Mouse (Mus musculus) layer of hippocampus, adult 9-11 months (tissue): ENCODE data around the gene Trappc6a.

ENCODE experiments used
- DNase-seq: peaks from one replicate; pipeline ENCODE4 v3.0.0; 2022

The Trappc6a gene

DNA sequence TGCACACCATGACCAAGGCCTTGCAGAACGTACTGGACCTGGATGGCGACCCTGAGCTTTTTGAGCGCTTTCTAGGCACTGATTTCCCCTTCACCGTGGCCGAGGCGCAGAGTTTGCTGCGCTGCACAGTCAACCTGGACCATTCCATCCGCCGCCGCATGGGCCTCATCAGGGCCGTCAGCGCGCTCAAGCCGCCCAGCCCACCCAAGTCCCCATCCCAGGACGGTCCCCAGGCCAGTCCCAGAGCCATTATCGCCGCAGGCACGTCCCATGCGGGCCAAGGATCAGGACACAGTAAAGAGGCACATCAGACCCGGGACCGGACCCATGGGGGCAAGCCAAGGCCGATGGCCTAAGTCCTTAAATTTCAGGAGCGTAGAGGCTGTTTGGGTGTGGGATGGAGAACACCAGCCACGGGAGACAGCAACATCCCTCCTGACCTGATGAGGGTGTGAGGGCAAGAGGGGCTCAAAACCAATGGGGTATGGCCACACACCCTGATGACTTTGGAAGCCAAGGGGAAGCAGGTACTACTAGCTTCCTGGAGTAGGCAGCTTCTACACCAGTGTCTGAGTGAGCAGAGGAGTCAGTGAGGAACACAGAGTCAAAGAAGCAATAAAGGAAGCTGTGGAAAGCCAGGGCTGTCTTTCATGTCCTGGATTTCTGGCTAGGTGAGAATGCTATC lies 16.4 kb downstream of the Trappc6a start:
- no peak for DNase-seq

DNA sequence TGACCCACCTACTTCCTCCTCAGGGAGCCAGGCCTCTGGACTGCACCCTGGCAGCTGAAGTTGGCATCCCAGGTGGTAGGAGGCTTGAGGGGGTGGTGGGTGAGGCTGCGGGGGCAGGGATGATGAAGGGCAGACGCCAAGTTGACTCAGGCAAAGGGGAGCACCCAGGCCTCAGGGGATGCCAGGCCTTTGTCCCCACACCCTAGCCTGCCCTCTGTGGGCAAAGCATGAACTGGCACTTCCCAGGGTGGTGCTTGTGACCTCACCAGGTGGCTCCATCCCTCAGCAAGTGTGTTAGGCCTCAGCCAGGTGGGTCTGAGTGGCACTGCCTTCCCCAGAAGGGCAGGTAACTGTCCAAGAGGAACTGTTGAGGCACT lies 16.9 kb downstream of the Trappc6a start:
- no peak for DNase-seq

DNA sequence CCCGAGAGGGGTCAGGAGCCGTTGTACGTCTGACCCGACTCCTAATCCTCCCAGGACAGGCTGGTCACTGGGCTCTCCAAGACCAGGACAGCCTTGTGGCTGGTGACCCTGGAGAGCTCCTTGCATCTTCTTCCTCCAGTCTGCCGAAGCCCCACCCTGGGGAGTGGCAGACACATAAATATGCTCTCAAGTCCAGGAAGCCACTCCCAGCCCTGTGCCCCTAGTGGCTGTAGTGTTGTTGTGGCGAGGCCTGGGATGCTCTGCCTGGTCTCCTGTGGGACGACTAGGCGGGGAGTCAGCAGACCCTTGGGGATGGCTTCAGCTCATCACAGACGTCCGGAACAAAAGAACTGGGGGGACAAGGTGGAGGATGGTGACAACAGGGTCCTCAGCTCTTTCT lies 22.9 kb downstream of the Trappc6a start:
- no peak for DNase-seq

DNA sequence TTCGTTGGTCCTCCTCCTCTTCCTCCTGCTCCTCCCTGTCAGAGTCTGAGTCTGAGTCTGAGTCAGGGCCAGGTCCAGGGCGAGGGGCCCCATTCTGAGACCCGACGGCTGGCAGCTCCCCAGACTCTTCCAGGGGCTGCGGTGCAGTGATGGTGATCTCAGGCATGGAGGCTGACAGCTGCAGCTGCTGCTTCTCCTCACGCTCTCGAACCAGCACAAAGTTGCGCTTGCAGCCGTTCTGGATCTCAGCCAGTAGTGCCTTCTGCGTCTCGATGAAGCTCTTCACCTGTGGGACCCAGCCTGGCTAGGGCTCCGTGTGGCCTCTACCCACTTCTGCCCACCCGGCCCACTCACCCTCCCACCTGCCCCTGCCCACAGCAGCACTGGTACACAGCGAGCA lies 24.0 kb downstream of the Trappc6a start:
- no peak for DNase-seq

DNA sequence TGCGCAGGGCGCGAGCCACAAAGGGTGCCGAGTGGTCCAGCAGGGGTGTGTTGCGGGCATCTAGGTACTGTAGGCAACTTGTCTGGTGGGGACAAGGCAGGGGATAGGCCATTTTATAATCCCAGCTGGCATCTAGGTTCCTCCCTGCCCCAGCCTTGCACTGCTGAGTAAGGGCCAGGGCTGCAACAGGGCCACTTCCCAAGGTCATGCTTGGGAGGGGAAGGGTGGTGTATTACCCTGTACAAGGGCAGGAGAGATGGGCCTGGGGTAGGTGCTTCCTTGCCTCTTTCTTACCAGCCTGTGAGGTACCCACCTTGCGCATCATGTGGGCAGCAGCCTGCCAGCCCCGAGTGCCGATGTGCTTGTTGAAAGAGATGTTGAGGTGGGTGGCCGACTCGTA lies 26.5 kb downstream of the Trappc6a start:
- no peak for DNase-seq

DNA sequence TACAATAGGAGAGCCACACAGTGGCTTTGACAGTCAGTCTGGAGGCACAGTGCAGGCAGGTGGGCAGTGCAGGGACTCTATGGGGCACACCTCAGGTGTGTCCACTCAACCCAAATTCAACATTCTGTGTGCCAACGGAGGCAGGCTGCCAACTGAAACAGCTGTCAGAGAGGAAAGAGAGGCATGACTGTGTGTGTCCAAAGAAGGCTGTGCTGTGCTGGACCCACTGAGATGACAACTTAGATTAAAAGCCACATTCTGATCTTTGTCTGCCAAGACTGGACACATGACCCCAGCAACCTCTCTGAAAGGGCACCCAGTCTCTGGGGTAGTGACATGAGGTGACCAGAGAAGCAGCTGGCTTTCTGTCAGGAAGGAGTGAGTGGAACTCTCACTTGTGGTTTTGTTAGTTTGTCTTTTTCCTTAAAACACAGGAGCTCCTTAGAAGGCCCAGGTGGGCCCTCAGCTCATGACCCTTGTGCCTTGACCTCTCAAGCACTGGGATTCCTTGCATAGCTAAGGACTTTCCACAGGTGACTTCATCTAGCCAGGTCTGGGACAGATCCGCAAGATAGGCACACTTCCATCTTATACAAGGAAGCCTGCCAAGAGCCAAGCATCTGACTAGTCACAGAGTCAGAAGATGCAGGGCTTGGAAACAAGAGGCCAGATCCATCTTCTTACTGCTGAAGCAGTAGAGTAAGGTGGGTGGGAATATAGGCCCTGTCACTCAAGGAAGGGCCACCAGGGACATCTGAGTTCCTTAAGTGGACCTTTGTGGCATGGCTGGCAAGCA lies 32.8 kb downstream of the Trappc6a start:
- no peak for DNase-seq

DNA sequence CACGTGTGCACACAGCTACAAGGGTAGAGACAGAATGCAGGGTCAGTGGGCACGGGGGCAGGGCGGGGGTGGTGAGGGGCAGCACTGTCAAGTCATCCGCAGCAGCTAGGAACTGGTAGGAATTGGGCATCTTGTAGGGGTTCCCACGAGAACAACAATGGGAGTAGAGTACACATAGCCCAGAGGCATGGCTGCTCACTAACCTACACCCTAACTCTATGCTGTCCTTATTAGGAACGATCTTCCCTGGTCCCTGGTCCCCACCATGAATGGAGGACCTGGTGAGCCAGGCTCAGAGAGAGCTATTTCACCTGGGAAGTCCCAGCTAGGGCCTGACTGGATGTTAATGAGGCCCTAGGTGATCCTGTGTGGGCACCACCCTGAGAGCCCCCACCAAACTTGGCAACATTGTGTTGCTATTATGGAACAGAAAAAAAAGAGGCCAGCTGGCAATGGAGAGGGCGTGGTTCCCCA lies 33.5 kb downstream of the Trappc6a start:
- no peak for DNase-seq

DNA sequence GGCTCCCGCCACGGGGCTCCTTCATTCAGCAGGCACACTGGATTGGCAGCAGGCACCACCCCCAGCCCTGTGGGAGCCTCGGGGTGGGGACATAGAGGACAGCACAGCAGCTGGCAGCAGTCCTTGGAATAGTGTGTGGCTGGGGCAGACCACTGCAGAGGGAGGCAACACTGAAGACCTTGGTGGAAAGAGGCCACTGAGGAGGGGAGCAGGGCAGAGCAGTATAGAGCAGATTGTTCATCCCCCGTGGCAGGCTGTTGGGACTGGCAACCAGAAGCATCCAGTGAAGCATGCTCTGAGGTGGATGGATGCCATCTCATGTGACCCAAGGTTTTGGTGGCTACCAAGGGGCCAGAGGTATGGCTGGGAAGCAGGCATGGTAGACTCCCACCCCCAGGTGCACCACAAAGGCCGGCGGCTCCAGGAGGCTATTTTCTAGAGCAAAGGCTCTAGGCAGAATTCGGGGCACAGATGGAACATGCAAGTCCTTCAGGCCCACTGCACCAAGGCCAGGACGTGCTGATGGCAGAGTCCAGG lies 34.0 kb downstream of the Trappc6a start:
- DNase-seq = peak; percentile 41

DNA sequence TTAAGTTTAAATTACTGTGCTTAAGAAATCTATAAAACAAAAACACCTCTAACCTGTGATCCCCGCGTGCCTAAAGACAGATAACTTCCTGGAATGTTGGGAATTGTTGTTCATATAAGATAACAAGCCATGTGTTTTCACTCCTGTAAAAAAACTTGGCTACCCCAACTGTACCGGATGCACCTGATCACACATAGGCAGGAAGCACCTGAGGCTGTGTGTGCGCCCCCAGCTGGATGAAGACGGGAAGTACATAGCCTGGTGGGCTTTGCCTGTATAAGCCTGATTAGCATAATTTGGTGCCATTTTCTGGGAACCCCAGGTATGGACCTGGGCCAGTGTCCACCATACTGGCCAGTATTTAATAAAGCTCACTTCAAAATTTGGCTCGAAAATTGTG lies 35.4 kb downstream of the Trappc6a start:
- no peak for DNase-seq

DNA sequence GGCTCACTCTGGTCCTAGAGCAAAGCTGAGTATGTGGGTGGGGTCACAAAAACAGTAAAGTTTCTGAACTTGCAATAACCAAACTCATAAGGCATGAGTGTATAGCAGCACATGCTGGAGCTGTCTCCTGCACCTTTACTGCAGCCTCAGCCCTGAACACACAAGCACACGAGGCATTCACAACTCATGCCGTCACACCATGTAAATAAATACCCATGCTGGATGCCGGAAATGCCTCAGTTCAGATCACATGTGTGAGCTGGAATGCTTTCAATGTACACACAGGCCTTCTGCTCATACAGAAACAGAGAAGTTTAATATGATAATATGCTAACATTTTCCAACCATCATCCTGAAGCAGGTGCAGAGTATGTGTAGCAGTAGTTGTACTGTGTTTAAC lies 37.8 kb downstream of the Trappc6a start:
- DNase-seq = no peak

DNA sequence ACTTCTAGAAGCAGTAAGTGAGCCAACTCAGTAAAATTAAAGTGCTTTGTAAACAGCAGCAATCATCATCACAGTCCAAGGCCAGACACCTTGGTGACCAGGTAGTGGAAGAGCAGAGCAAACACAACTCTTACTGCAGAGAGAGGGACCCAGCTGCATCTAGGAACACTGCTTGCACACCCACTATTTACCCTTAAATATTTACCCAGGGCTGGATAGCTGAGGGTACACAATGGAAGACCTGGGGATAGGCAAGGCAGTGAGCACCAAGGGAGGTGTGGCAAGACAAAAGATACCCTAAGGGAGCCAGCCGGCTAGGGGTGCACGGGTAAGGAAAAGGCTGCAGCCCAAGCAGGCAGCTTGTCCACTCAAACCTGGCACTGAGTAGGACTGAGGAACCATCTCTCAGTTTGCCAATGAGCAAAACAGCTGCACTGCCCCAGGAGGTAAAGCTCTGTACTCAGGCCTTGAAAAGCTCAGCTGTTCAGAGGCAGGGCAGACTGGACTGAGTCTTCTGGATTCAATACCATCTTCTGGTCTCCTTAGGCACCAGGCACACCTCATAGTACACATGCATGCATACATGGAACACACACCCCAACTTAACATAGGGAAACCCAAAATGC lies 39.3 kb downstream of the Trappc6a start:
- no peak for DNase-seq

DNA sequence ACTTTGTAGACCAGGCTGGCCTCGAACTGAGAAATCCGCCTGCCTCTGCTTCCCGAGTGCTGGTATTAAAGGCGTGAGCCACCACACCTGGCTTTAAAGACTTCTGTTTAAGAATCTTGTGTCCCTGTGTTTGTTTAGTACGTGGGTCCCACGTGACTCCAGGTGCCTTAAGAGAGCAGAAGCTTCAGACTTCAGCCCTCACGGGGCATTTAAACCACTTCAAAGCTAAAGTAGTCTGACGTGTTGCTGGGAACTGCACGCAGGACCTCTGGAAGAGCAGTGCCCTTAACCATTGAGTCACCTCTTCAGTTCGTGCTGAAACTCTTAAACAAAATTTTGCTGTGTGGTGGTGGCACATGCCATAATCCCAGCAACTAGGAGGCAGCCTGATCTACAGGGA lies 41.2 kb downstream of the Trappc6a start:
- DNase-seq = no peak

DNA sequence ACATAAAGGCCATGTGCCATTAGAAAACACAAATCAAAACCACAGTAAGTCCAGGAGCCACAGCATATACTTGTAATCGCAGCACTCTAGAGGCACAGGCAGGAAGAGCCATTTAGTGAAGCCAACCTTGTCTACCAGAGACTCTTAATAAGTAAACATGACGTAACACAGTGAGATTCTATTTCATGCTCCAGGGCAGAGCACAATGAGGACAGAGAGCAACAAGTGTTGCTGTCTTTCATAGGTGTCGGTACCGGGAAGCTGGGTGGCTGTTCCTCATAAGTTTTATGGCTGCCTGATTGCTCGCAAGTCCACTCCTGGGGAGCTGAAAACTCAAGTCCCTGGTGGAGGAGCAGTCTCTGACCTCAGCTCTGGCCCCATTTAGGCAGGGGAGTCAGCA lies 43.4 kb downstream of the Trappc6a start:
- DNase-seq = no peak

DNA sequence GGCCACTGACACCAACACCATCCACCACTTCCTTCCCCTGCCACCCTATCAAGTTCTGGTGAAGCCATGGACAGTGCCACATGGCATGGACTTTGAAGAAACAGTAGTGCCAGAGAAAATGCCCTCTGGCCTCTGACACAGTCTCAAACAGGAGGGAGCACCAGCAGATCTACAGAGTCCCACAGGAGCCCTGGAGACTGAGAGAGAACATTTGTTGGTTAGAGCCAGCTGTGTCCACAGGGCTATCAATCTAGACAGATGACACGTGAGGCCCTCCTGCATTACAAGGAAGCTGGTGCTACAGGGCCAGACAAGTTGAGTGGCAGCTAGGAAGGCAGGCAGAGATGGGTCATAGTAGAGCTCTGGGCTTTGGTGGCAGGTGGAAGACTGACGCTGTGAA lies 44.2 kb downstream of the Trappc6a start:
- DNase-seq = no peak

DNA sequence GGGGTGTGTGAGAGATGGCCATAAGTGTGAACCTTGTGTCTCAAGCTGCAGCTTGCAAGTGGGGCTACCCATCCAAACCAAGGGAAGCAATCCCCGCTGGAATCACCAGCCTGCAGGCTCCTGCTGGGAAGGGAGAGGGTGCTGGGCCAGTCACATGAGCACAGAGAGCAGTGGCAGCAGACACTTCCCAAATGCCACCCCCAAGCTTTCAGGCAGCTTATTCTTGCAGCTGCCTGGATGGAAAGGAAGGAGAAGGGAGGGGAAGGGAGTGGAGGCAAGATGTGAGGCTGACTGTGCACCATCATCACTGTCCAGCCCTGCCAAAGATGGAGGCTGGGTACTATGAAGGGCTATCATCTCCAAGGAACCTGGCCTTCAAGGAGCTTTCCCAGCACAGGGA lies 46.0 kb downstream of the Trappc6a start:
- DNase-seq = peak; percentile 67

DNA sequence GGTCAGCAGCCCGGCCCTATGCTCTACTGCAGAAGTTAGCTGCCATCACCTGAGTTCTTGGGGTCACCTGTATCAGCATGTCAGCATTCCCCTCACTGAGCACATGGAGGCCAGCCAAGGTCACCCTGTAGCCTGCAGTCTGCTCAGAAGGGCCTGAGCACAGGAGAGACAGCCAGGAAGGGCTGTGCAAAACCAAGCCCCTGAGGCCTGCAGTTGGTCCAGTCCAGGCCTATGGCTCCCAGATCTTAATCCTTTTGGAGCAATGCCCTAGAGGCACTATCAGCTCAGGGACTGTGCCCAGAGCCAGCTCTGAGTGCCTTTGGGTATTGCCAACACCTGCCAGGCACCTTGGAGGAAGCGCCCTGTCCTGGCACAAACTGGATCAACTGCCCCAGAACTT lies 48.9 kb downstream of the Trappc6a start:
- no peak for DNase-seq

DNA sequence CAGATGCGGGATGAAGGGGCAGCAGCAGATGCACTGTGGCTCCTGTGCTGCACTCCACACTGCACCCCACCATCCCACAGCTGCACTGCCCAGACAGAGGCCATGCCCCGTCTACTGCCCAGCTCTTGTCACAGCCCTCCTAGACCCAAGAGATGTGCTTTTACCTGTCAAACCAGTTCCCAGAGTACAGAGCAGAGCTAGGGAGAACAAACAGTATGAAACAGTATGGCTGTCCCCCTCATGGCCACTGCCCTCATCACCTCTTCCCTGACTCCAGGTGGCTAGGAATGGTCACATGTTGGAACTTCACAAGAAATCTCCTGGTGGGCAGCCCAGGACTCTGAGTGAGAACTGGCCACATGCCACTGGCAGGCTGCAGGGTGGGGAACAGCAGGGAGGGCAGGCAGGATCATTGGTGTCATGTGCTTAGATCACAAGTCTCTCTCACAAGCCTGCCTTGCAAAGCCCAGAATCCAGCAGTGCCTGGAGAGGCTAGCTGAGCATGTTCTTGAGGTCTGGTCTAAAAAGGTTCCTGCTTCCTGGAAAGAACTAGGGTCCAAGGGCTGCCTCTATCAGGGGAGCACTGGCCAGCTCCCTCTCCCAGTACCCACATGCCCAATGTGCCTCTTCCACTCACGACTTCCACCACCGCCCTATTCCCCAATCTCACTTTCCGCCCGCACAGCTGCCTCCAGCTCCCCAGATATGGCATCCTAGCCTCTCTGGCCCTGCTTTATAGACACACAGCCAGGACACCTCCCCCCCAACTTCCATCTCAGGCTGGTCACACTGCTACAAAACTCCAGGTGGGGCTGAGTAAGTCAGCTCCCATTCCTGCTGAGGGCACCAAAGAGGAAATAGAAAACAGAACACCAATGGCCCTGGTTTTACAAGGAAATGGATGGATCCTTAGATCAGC lies 50.0 kb downstream of the Trappc6a start:
- no peak for DNase-seq

DNA sequence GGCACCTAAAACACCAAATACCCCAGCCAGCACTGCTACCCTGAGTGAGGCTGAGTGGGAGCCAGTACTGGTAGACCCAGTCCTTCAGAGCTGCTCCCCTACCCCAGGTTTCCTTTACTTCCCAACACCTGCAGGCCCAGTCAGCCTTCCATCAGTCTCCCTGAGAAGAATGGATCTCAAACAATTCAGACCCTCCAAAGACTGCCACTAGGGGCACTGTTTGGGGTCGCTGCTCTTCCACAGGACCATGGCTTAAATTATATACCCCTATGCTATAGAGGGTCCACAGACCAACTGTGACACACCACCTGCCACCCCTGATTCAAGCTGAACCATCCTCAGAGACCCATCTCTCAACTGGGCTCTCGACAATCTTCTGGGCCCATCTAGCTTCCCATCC lies 50.8 kb downstream of the Trappc6a start:
- no peak for DNase-seq

DNA sequence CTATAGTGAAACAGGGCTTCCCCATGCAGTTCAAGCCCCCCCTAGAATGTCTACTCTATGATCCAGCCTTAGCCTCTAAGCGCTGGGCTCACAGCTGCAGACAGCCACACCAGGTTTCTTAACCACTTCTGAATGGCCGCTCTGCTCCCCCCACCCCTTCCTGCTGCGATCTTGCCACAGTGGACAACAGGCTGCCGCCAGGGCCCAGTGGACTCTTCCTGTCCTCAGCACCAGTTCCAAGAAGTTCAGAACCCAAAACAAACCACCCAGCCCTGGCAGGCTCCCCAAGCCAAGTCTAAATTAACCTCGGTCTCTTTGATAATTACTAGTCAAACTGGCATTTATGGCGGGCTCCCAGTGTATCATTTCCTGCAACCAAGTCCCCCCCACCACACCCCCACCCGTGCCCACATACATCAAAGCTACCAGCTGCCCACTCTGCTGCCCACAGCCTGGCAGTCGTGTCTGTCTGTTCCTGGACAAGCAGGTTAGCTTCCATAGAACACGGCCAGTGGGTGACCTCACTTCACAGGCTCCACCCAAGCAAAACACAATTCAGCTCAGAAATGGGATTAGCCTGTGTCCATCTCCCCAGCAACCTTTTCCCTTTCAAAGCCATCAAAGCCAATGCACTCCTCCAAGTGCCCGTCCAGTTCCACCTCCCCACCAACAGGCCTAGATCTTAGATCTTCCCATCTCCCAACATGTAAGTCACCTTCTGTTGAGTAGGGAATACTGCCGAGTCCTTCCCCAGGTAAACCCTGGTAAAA lies 52.5 kb downstream of the Trappc6a start:
- DNase-seq = no peak

DNA sequence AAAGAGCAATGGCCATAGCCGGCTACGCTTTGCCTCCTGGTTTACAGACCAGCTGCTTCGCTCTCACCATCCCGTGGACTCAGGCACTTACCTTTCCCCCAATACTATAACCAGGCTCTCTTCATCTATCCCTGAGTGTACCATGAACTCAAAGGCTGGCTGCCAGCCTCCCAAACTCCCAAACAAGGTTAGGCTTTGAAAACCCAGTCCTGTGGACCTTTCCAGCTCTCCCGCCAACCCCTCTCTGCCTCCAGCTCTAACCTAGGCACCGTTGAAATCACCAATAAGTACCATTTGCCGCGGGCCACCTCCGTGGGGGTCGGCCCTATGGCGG lies 53.2 kb downstream of the Trappc6a start:
- no peak for DNase-seq

DNA sequence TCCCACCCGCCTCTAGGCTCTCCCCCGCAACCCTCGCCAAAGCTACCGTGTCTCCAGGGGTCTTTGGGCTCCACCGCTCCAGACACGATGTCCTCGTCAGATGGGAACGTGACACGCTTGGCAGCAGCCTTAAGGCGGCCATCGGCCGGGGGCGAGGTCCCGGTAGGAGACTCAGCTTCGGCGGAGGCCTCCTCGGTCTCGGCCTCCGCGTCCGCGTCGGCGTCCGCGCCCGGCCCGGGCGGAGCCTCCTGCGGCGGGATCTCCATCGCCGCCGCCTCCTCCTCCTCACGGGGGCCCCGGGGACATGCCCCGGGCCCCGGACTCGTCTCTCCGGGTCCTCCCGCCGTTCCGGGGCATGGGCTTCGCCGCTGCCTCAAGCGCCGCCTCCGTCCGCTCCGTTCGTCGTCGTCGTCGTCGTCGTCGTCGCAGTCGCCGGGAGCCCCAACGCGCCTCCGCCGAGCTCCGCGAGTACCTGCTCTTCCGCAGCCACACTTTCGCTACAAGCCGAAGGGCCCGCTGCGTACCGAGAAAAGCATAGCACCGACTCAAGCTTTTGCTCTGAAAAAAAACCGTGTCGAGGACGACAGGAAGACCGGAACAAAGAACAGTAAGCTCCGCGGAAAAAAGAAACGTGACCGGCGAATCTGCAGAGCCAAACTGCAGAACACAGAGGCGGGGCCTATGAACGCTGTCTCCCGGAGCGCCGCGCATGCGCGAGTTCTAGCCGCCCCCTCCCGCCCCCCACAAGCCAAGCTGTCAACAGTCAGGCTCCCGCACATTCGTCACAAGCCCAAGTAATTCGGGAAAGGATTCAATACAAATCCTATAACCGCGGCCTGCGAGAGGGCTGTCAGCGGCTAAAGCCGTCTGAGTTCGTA lies 53.8 kb downstream of the Trappc6a start:
- DNase-seq = peak; percentile 84
